Mouse (Mus musculus) liver, adult 2 months (tissue): Measurements from ENCODE around the gene Ndufb4.

Experiments used
- CTCF ChIP-seq: fragments of 200-500 bp; IDR thresholded peaks from 2 replicates; pipeline ENCODE4 v1.5.1; 2011; ENCODE audit warnings: low read depth, low read length, control low read depth
- POLR2A ChIP-seq: fragments of 200-500 bp; IDR thresholded peaks from 2 replicates; pipeline ENCODE4 v1.6.1; 2011; ENCODE audit warnings: low read length, control low read depth; ENCODE audit not compliant: insufficient read depth; ENCODE audit errors: extremely low read depth

GRCm38 (mm10) chr16:37649068-37649467, 5.2 kb downstream of the Ndufb4 start:
- no peak for TF ChIP-seq POLR2A
- TF ChIP-seq CTCF = no peak
